Mouse (Mus musculus) lung, postnatal 0 days (tissue): ENCODE measurements around the gene Tmem159. TPM values are rescaled to one million over a fixed set of nuclear protein-coding genes. Genes with fewer than 3 reads are reported as not detected.

Source experiments
- ATAC-seq: fragments of 200-750 bp; cut with Nextera tagmentation; 2 replicates; pipeline ENCODE4 v1.8.0; 2017; ENCODE audit warnings: moderate library complexity
- DNase-seq: peaks from one replicate; pipeline ENCODE4 v3.0.0-alpha.2; 2016; ENCODE audit warnings: low spot score
- H3K27ac ChIP-seq: fragments of 300-500 bp; sonication (generic); 2 replicates; pipeline ENCODE4 v1.5.1; 2014; ENCODE audit warnings: antibody characterized with exemption, mild to moderate bottlenecking, low read length, mixed read lengths
- H3K27me3 ChIP-seq: fragments of 300-500 bp; sonication (generic); replicated peaks from 2 replicates; pipeline ENCODE4 v1.6.1; 2014; ENCODE audit warnings: low read length, mixed read lengths; ENCODE audit not compliant: insufficient read depth
- H3K36me3 ChIP-seq: fragments of 300-500 bp; sonication (generic); 2 replicates; pipeline ENCODE4 v1.6.1; 2014; ENCODE audit warnings: low read length, mixed read lengths; ENCODE audit not compliant: insufficient read depth
- H3K4me1 ChIP-seq: fragments of 300-500 bp; sonication (generic); 2 replicates; pipeline ENCODE4 v1.6.1; 2014; ENCODE audit warnings: antibody characterized with exemption, low read depth, low read length, mixed read lengths; ENCODE audit not compliant: insufficient read depth
- H3K4me2 ChIP-seq: fragments of 300-500 bp; sonication (generic); replicated peaks from 2 replicates; pipeline ENCODE4 v1.6.1; 2014; ENCODE audit warnings: low read depth, mild to moderate bottlenecking, low read length, moderate library complexity, mixed read lengths
- H3K4me3 ChIP-seq: fragments of 300-500 bp; sonication (generic); 2 replicates; pipeline ENCODE4 v1.5.1; 2014; ENCODE audit warnings: low read depth, low read length
- H3K9ac ChIP-seq: fragments of 300-500 bp; sonication (generic); replicated peaks from 2 replicates; pipeline ENCODE4 v1.6.1; 2014; ENCODE audit warnings: low read depth, mild to moderate bottlenecking
- H3K9me3 ChIP-seq: fragments of 300-500 bp; sonication (generic); 2 replicates; pipeline ENCODE4 v1.6.1; 2016; ENCODE audit warnings: low read length, mixed read lengths
- CTCF ChIP-seq: IDR thresholded peaks from 2 replicates; pipeline ENCODE4 v1.5.1; 2016; ENCODE audit warnings: antibody characterized with exemption, mild to moderate bottlenecking
- EP300 ChIP-seq: IDR thresholded peaks from 2 replicates; pipeline ENCODE4 v1.6.1; 2016; ENCODE audit warnings: antibody characterized with exemption, mild to moderate bottlenecking, control low read depth
- WGBS: fragments of 180-500 bp; shearing (Covaris S2); extraction: QIAGEN DNeasy Blood & Tissue Kit; methylation state at CpG from one replicate; pipeline ENCODE4 v1.1.7; 2014; 5-methylcytosine and 5-hydroxymethylcytosine counted together
- polyA plus RNA-seq: library from polyadenylated mRNA; unstranded; fragments of >200 nt; fragmentation: Nextera tagmentation; extraction: Ambion mirVana; gene quantifications from 2 replicates; pipeline ENCODE4 v1.2.1, GENCODE M21; 2015

The Tmem159 gene
- polyA plus RNA-seq, 1 experiment from 2014 or later = 79.4 TPM

- TF ChIP-seq CTCF (peak; percentile 50), EP300 (no peak)
- Histone ChIP-seq H3K27ac (no peak overlapping the region), H3K4me2 (no peak overlapping the region), H3K9me3 (no peaks in the 10 kb centered on the region), H3K27me3 (no peaks in the 10 kb centered on the region), H3K9ac (no peak overlapping the region), H3K4me3 (no peak overlapping the region), H3K36me3 (no peaks in the 10 kb centered on the region; the same call in 1 of the 2 replicates), H3K4me1 (peaks cover 5% of the 10 kb centered on the region; the same call in 1 of the 2 replicates)
- DNase-seq (peak; percentile 16), ATAC-seq (no peak)
- WGBS = 68% methylated on average over 3 of the region's 3 CpGs
These were observed 2.8 kb downstream of the Tmem159 start for GRCm38 (mm10) chr7:120104975-120105374.

- 29% methylated on average over 2 of the region's 2 CpGs for WGBS
- Histone ChIP-seq H3K4me3 (no peak overlapping the region), H3K9ac (no peak overlapping the region), H3K4me1 (peaks cover 5% of the 10 kb centered on the region; the same call in 1 of the 2 replicates), H3K27ac (no peak overlapping the region), H3K36me3 (no peaks in the 10 kb centered on the region; the same call in 1 of the 2 replicates), H3K4me2 (no peak overlapping the region), H3K27me3 (no peaks in the 10 kb centered on the region), H3K9me3 (no peaks in the 10 kb centered on the region)
- TF ChIP-seq CTCF = no peak
- no peak for TF ChIP-seq EP300
- ATAC-seq (no peak), DNase-seq (peak; percentile 25)
These were observed 4.2 kb downstream of the Tmem159 start for GRCm38 (mm10) chr7:120106356-120106755.

- ATAC-seq = no peak
- no peak overlapping the region for H3K27ac ChIP-seq
- 80% methylated on average over 5 of the region's 5 CpGs for WGBS
These were observed 7.5 kb downstream of the Tmem159 start for GRCm38 (mm10) chr7:120109676-120110075.

GRCm38 (mm10) chr7:120116976-120117375 lies 14.8 kb downstream of the Tmem159 start:
- 79% methylated on average over 5 of the region's 5 CpGs for WGBS
- ATAC-seq = no peak
- H3K27ac ChIP-seq = no peak overlapping the region
- H3K4me2 ChIP-seq = no peak overlapping the region
- peaks cover 12% of the 10 kb centered on the region for H3K36me3 ChIP-seq
- no peak overlapping the region for H3K4me3 ChIP-seq
- no peaks in the 10 kb centered on the region for H3K27me3 ChIP-seq
- no peak for TF ChIP-seq EP300
- H3K9ac ChIP-seq = no peak overlapping the region
- DNase-seq = no peak
- no peaks in the 10 kb centered on the region for H3K4me1 ChIP-seq
- no peaks in the 10 kb centered on the region for H3K9me3 ChIP-seq

More at GRCm38 (mm10) chr7:120109676-120110075, 7.5 kb downstream of the Tmem159 start:
- Histone ChIP-seq H3K4me1 (no peaks in the 10 kb centered on the region), H3K36me3 (no peaks in the 10 kb centered on the region; the same call in 1 of the 2 replicates), H3K27me3 (no peaks in the 10 kb centered on the region), H3K4me3 (no peak overlapping the region), H3K4me2 (no peak overlapping the region), H3K9me3 (no peaks in the 10 kb centered on the region), H3K9ac (no peak overlapping the region)
- TF ChIP-seq EP300 = no peak
- no peak for TF ChIP-seq CTCF
- DNase-seq = no peak

GRCm38 (mm10) chr7:120117529-120117928 lies 15.4 kb downstream of the Tmem159 start:
- Histone ChIP-seq H3K9ac (no peak overlapping the region), H3K9me3 (no peaks in the 10 kb centered on the region), H3K4me2 (no peak overlapping the region), H3K4me3 (no peak overlapping the region), H3K27me3 (no peaks in the 10 kb centered on the region), H3K36me3 (peaks cover 12% of the 10 kb centered on the region), H3K27ac (no peak overlapping the region), H3K4me1 (no peaks in the 10 kb centered on the region)
- no peak for TF ChIP-seq CTCF
- TF ChIP-seq EP300 = no peak
- WGBS = 59% methylated on average over 6 of the region's 6 CpGs
- DNase-seq (no peak), ATAC-seq (no peak)

GRCm38 (mm10) chr7:120123776-120124175 lies 21.6 kb downstream of the Tmem159 start:
- WGBS = 5% methylated on average over 4 of the region's 4 CpGs
- no peak overlapping the region for H3K4me3 ChIP-seq
- peak; percentile 84 for ATAC-seq
- no peak overlapping the region for H3K4me2 ChIP-seq
- H3K27me3 ChIP-seq = no peaks in the 10 kb centered on the region
- peak; percentile 82 for TF ChIP-seq EP300
- no peak for TF ChIP-seq CTCF
- H3K4me1 ChIP-seq = peaks cover 12% of the 10 kb centered on the region; the same call in 1 of the 2 replicates
- no peaks in the 10 kb centered on the region for H3K9me3 ChIP-seq
- H3K27ac ChIP-seq = peak overlapping the region; percentile 76
- no peak overlapping the region for H3K9ac ChIP-seq
- peak; percentile 95 for DNase-seq
- H3K36me3 ChIP-seq = 0 out of 2 replicates have a peak, but pooled peaks cover 5% of the 10 kb centered on the region

- TF ChIP-seq CTCF (peak; percentile 92), EP300 (peak; percentile 49; the same call in 1 of the 2 replicates)
- H3K9ac ChIP-seq = no peak overlapping the region
- peak overlapping the region; percentile 76; the same call in 1 of the 2 replicates for H3K27ac ChIP-seq
These were observed 22.7 kb downstream of the Tmem159 start for GRCm38 (mm10) chr7:120124844-120125243.

More at GRCm38 (mm10) chr7:120124844-120125243, 22.7 kb downstream of the Tmem159 start:
- no peaks in the 10 kb centered on the region for H3K9me3 ChIP-seq
- WGBS = 2% methylated on average over 3 of the region's 3 CpGs
- no peaks in the 10 kb centered on the region for H3K36me3 ChIP-seq
- no peaks in the 10 kb centered on the region for H3K27me3 ChIP-seq
- ATAC-seq (peak; percentile 87), DNase-seq (peak; percentile 92)
- H3K4me3 ChIP-seq = no peak overlapping the region
- peaks cover 12% of the 10 kb centered on the region; the same call in 1 of the 2 replicates for H3K4me1 ChIP-seq
- no peak overlapping the region for H3K4me2 ChIP-seq
